Mouse (Mus musculus) kidney, adult 9 months (tissue): Measurements from ENCODE around the gene Pfkfb1.

Source experiments
- DNase-seq: peaks from one replicate; pipeline ENCODE4 v3.0.0; 2022

Gene Pfkfb1

GRCm38 (mm10) chrX:150588023-150588764 is at the start of gene Pfkfb1:
TSS of gene Pfkfb1 (plus strand) at chrX:150588229.
- peak; percentile 80 for DNase-seq

GRCm38 (mm10) chrX:150540111-150540510 is 47.9 kb upstream of the Pfkfb1 start:
- no peak for DNase-seq

GRCm38 (mm10) chrX:150541684-150542083 is 46.3 kb upstream of the Pfkfb1 start:
- DNase-seq: no peak

DNA sequence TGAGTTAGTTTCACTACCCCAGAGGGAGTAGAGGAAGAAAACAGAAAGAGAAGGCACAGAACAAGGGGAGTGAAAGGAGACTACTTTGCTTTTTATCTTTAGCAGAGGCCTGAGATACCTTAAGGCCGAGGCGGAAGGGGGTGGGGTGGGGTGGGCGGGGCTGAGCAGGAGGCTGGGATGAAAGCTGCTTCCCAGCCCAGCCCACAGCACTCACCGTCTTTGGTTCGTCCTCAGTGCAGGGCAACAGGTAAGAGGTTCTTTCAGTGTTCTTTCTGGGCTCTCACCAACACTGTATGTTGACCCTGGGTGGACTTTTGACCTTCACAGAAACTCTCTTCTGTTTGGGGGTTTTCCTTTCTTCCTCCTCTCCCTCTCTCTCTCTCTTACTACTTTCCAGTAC is 40.8 kb upstream of the Pfkfb1 start, which contains the start of gene Alas2:
Gene Alas2 (plus strand): TSS at position 137 of the 400 bp plus-strand sequence.
- no peak for DNase-seq

DNA sequence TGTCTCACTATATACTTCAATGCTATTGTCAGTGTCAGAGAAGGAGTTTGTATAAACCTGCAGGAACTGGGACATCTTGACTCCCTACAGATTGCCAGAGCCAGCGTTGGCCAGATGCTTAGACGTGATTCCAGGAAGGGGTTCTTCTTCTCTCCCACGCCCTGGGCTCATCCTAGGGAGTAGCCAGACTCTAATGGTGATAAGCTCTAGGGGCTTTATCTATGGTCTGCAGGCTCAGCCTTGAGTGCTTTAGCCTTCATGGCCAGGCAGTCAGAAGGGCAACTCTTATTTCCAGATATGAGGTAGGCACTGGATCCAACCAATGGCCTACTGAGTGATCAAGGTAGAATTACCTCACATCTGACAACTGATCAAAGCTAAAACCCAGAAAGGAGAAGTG is 38.4 kb upstream of the Pfkfb1 start:
- no peak for DNase-seq

DNA sequence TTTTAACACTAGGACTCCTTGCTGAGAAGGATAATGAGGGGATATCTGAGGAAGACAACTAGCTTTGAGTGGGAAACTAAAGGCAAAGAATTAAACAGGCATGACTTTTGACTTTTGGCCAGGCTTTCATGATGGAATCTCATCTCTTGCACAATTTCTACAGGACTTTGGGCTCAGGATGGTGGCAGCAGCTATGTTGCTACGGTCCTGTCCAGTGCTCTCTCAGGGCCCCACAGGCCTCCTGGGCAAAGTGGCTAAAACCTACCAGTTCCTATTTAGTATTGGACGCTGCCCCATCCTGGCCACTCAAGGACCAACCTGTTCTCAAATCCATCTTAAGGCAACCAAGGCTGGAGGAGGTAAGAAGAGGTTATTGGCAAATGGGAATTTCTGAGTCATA is 36.0 kb upstream of the Pfkfb1 start:
- peak; percentile 9 for DNase-seq

GRCm38 (mm10) chrX:150554032-150554431 is 34.0 kb upstream of the Pfkfb1 start:
- DNase-seq: no peak

DNA sequence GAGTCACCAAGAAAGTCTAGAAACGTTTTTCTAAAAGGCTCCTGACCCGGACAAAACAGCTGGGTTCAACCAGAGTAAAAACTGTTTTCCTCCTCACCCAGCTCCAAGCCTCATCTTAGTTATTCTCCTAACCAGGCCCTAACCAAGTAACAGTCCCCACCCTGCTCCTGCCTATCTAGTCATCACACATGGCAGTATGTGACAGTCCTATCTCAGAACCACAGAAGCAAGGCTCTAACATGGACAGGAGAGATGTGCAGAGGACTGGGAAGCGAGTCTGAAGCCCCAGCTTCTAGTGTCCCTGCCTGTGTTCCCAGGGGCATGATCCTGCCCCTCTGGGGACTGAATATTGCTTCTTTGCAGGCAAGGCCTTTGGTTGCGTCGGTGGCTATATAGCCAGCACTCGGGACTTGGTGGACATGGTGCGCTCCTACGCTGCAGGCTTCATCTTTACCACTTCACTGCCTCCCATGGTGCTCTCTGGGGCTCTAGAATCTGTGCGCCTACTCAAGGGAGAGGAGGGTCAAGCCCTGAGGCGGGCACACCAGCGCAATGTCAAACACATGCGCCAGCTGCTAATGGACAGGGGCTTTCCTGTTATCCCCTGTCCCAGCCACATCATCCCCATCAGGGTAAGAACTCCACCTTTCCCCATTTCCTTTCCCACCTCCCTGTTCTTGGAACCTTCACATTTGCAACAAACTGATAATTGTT is 23.2 kb upstream of the Pfkfb1 start:
- no peak for DNase-seq

- peak; percentile 53 for DNase-seq
Measured at GRCm38 (mm10) chrX:150581921-150582320, 6.1 kb upstream of the Pfkfb1 start.

GRCm38 (mm10) chrX:150585116-150585515 is 2.9 kb upstream of the Pfkfb1 start:
- DNase-seq: peak; percentile 83

- no peak for DNase-seq
Measured at GRCm38 (mm10) chrX:150589696-150590095, 1.7 kb downstream of the Pfkfb1 start, which contains the start of gene Apex2. TSS of gene Apex2 (minus strand) at chrX:150589868.

DNA sequence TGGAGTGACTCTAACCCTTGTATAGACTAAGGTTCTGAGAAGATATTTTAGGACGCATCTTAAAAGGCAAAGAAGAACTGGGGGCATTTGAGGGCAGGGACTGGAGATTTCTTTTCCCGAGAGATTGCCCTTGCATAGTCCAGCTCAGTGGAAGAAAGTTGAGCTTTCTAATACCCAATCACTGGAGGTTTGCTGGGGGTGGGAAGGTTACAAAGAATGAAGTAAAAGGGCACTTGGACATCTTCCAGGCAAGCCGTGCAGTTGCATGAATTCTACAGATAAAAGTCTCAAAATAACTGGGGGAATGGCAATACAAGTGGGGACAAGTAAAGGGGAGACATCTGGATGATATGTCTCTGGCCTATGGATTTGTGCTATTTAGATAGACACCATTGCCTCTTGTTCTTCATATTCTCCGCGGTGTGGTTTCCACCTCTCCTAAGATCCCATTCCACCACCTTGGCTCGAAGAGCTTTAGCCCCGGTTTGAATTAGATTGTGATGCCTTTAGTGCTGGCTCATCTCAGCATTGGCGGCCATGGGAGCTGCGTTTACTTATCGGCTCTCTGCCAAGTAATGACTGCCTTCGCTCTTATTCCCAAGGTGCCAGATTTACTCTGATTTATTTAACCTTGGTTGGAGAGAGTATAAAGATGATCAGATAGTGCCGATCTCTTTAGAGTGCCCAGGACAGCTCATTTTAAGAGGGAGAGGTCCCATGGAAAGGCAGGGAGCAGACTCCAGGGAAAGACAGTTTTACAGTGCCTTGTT is 5.4 kb downstream of the Pfkfb1 start:
- peak; percentile 13 for DNase-seq

DNA sequence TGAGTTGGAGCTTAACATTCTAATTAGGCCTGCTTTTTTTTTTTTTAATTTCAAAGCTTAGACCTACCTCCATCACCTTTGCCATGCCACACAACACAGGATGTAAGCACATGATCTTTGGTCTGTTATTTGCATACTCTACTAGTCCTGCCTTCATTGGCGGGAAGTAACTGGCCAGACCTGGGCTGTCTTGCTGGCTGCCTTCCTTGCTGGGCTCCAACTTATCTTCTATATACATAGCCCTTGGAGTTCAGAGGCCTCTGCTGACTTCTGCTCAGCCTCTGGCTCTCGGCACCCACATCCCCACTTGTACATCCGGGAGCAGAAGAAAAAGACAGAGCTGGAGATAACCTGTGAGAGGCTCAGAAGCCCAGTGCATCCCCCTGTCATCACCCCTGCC is 6.1 kb downstream of the Pfkfb1 start:
- DNase-seq: no peak

GRCm38 (mm10) chrX:150595016-150595760 is 7.2 kb downstream of the Pfkfb1 start:
- no peak for DNase-seq

DNA sequence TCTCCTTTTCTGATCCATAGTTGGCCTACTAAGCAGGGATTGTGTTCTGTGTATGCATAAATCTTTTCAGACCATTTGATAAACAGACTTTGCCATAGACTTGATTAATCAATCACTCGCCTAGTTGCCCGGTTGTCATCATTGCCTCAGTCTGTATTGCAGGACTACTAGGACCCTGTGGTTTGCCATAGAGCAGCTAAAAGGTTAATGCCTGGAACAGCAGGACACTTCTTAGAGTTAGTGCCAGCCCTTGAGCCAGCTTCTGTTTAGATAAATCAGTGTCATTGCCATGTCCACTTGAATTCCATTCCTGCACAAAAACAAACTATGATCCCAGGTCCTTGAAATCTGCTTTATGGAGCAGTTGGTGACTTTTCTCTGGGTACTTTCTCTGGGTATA is 10.9 kb downstream of the Pfkfb1 start:
- no peak for DNase-seq

DNA sequence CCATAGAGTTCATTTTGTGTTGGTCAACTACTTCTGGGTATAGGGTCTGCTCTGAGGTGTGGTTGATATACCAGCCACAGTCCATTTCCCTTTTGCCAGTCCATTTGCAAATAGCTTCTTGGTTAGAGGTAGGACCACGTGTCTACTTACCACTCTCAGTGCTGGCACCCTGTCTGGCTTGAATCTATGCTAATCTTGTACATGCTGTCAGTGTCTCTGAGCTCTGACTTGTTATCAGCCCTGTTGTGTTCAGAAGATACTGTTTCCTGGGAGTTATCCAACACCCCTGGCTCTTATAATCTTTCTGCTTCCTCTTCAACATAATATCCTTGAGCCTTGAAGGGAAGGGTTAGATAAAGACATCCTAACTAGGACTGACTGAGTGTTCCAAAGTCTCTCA is 48.4 kb downstream of the Pfkfb1 start:
- DNase-seq: no peak

- no peak for DNase-seq
Measured at GRCm38 (mm10) chrX:150656122-150656907, 68.3 kb downstream of the Pfkfb1 start.

GRCm38 (mm10) chrX:150656908-150657796 is 69.1 kb downstream of the Pfkfb1 start, which contains the start of gene Tro:
TSS of gene Tro (minus strand) at chrX:150657583.
- DNase-seq: no peak

GRCm38 (mm10) chrX:150657797-150658118 is 69.7 kb downstream of the Pfkfb1 start:
- no peak for DNase-seq

DNA sequence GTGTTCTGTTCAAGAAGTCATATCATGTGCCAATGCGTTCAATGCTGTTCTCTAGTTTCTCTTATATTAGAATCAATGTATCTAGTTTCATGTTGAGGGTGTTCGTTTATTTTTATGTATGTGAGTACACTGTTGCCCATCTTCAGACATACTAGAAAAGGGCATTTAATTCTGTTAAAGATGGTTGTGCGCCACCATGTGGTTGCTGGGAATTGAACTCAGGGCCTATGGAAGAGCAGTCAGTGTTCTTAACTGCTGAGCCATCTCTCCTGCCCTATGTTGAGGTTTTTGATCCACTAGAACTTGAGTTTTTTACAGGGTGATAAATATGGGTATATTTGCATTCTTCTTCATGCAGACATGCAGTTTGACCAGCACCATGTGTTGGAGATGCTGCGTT is 74.8 kb downstream of the Pfkfb1 start:
- DNase-seq: peak; percentile 37

GRCm38 (mm10) chrX:150677505-150677904 is 89.5 kb downstream of the Pfkfb1 start:
- no peak for DNase-seq
